Comparison of ENCODE assay signal across 16 mouse cellular contexts in genomic region chr12:84201222-84201621, GRCm38 (mm10). TPM values are rescaled to one million over a fixed set of nuclear protein-coding genes. Genes with fewer than 3 reads are reported as not detected.
DNase-seq lines count a peak whose midpoint lies in the region; ATAC-seq and TF ChIP-seq lines count a peak whose summit lies in the region.
"Had no signal": no experiment of that assay in that cellular context is flagged by ENCODE, and none has a peak within 500 bp of the region (broad histone marks: within the 10 kb centered on the region; RNA-seq: fewer than 3 reads in every experiment).

No protein-coding gene starts in this region.

- no peaks in the 10 kb centered on the region for H3K27me3 ChIP-seq in intestine, postnatal 0 days (replicated peaks; ENCODE audit: control insufficient read depth, insufficient read depth, low read length)
- H3K27me3 ChIP-seq in intestine, embryonic 16.5 days (replicated peaks; ENCODE audit: control insufficient read depth, insufficient read depth, low read length), result no peaks in the 10 kb centered on the region
- no peaks in the 10 kb centered on the region for H3K27me3 ChIP-seq in spleen, adult 2 months (ENCODE audit: control insufficient read depth, insufficient read depth, low read length)
- no peaks in the 10 kb centered on the region for H3K27me3 ChIP-seq in liver, postnatal 0 days (ENCODE audit: insufficient read depth, low read length)
- H3K27me3 ChIP-seq: limb, embryonic 13.5 days had no signal

- no peaks in the 10 kb centered on the region for H3K9me3 ChIP-seq in intestine, postnatal 0 days (ENCODE audit: control insufficient read depth)
- H3K9me3 ChIP-seq in intestine, embryonic 16.5 days (ENCODE audit: control insufficient read depth, low read length), result no peaks in the 10 kb centered on the region
- H3K9me3 ChIP-seq in liver, postnatal 0 days (ENCODE audit: low read length), result no peaks in the 10 kb centered on the region
- H3K9me3 ChIP-seq: hindbrain, embryonic 10.5 days; limb, embryonic 13.5 days had no signal

- WGBS in intestine, postnatal 0 days, result 54% methylated on average over 4 of the region's 4 CpGs
- WGBS in intestine, embryonic 16.5 days, result 73% methylated on average over 4 of the region's 4 CpGs
- WGBS in spleen, adult 2 months, result 85% methylated on average over 4 of the region's 4 CpGs
- WGBS in liver, postnatal 0 days (ENCODE audit: insufficient replicate concordance), result 72% methylated on average over 4 of the region's 4 CpGs

- TF ChIP-seq POLR2A in spleen, adult 2 months (IDR thresholded peaks at IDR 0.05; ENCODE audit: low read depth, low read length), result no peak

- no peak overlapping the region for H3K9ac ChIP-seq in intestine, postnatal 0 days (ENCODE audit: low read depth, low read length)
- no peak overlapping the region for H3K9ac ChIP-seq in intestine, embryonic 16.5 days (ENCODE audit: low read depth, low read length)
- H3K9ac ChIP-seq in liver, postnatal 0 days (replicated peaks), result 0 out of 2 replicates have a peak overlapping the region, but pooled peaks have one; percentile 12
- H3K9ac ChIP-seq: limb, embryonic 13.5 days had no signal

- no peaks in the 10 kb centered on the region for H3K36me3 ChIP-seq in intestine, postnatal 0 days (ENCODE audit: control insufficient read depth, insufficient read depth)
- H3K36me3 ChIP-seq in intestine, embryonic 16.5 days (ENCODE audit: control insufficient read depth, insufficient read depth, low read length), result no peaks in the 10 kb centered on the region
- no peaks in the 10 kb centered on the region for H3K36me3 ChIP-seq in spleen, adult 2 months (ENCODE audit: control insufficient read depth, insufficient read depth, low read length)
- H3K36me3 ChIP-seq in liver, postnatal 0 days (replicated peaks; ENCODE audit: insufficient read depth, low read length), result no peaks in the 10 kb centered on the region
- H3K36me3 ChIP-seq: hindbrain, embryonic 10.5 days; limb, embryonic 13.5 days had no signal

- H3K4me2 ChIP-seq in intestine, postnatal 0 days (replicated peaks; ENCODE audit: low read depth), result no peak overlapping the region
- H3K4me2 ChIP-seq in intestine, embryonic 16.5 days (ENCODE audit: low read depth, low read length), result no peak overlapping the region
- H3K4me2 ChIP-seq in liver, postnatal 0 days (ENCODE audit: low read depth, low read length), result peak overlapping the region; percentile 62
- H3K4me2 ChIP-seq: limb, embryonic 13.5 days; midbrain, embryonic 11.5 days had no signal

- 0 out of 2 replicates have a peak overlapping the region, but pooled peaks have one; percentile 31 for H3K27ac ChIP-seq in intestine, postnatal 0 days (ENCODE audit: low read depth, low read length)
- no peak overlapping the region for H3K27ac ChIP-seq in intestine, embryonic 16.5 days (ENCODE audit: low read length)
- H3K27ac ChIP-seq in spleen, adult 2 months (ENCODE audit: insufficient read depth, low read length), result peak overlapping the region; percentile 80
- peak overlapping the region; percentile 98 for H3K27ac ChIP-seq in liver, postnatal 0 days (ENCODE audit: low read depth)
- H3K27ac ChIP-seq: hindbrain, embryonic 10.5 days; limb, embryonic 13.5 days had no signal

- TF ChIP-seq EP300 in liver, postnatal 0 days (IDR thresholded peaks at IDR 0.05; ENCODE audit: low read depth), result no peak

- DNase-seq in spleen, adult 2 months (ENCODE audit: low read depth in 1 of 2, low spot score in 2 of 2), result no peak
- no peak for DNase-seq in spleen, postnatal 10 days (ENCODE audit: low spot score in 2 of 2)
- DNase-seq in liver, postnatal 0 days, result no peak
- no peak for DNase-seq in ovary, postnatal 10 days (ENCODE audit: low spot score)
- no peak for DNase-seq in thymus, postnatal 36 days
- DNase-seq: cerebellum, postnatal 10 days; kidney, adult 8-10 months; kidney, postnatal 4 days; thymus, adult 2 months had no signal

- no peak for ATAC-seq in intestine, postnatal 0 days
- no peak for ATAC-seq in intestine, embryonic 16.5 days
- ATAC-seq in liver, postnatal 0 days, result no peak
- ATAC-seq: forebrain, embryonic 14.5 days had no signal

- TF ChIP-seq CTCF in intestine, postnatal 0 days (IDR thresholded peaks at IDR 0.05; ENCODE audit: low read depth), result no peak
- TF ChIP-seq CTCF in spleen, adult 2 months (IDR thresholded peaks at IDR 0.05; ENCODE audit: extremely low read depth, insufficient read depth, insufficient read length, insufficient replicate concordance), result no peak
- no peak for TF ChIP-seq CTCF in liver, postnatal 0 days (IDR thresholded peaks at IDR 0.05; ENCODE audit: low read depth)

- peaks cover 6% of the 10 kb centered on the region for H3K4me1 ChIP-seq in intestine, postnatal 0 days (replicated peaks; ENCODE audit: control insufficient read depth, insufficient read depth, low read length)
- peaks cover 38% of the 10 kb centered on the region for H3K4me1 ChIP-seq in intestine, embryonic 16.5 days (ENCODE audit: control insufficient read depth, insufficient read depth, low read length)
- H3K4me1 ChIP-seq in spleen, adult 2 months (ENCODE audit: control insufficient read depth, insufficient read depth, insufficient read length), result peaks cover 52% of the 10 kb centered on the region; the same call in 1 of the 2 replicates
- H3K4me1 ChIP-seq in liver, postnatal 0 days (ENCODE audit: insufficient read depth), result peaks cover 92% of the 10 kb centered on the region

- H3K4me3 ChIP-seq in intestine, postnatal 0 days (ENCODE audit: low read depth, low read length), result no peak overlapping the region
- no peak overlapping the region for H3K4me3 ChIP-seq in intestine, embryonic 16.5 days (ENCODE audit: low read length)
- H3K4me3 ChIP-seq in spleen, adult 2 months (ENCODE audit: extremely low read depth, insufficient read depth, insufficient read length), result no peak overlapping the region
- no peak overlapping the region for H3K4me3 ChIP-seq in liver, postnatal 0 days (ENCODE audit: low read depth, low read length)
- H3K4me3 ChIP-seq: erythroblast, embryonic 14.5 days; hindbrain, embryonic 10.5 days; limb, embryonic 13.5 days had no signal

RNA-seq across cellular contexts. Expression of gene Elmsan1, which starts 17.5 kb away (rescaled TPM):
- 4.4 and 4.9 TPM in 2 replicates for polyA plus RNA-seq in intestine, postnatal 0 days (2015; fragmentation: Nextera tagmentation; extraction: Ambion mirVana)
- polyA plus RNA-seq in intestine, embryonic 16.5 days (2015; fragmentation: Nextera tagmentation; extraction: Ambion mirVana), result 6.3 and 6.7 TPM in 2 replicates
- polyA plus RNA-seq in spleen, adult 2 months (2012; rRNA removed), result 30.6 and 36.4 TPM in 2 replicates
- polyA plus RNA-seq in liver, postnatal 0 days (2015; fragmentation: Nextera tagmentation; extraction: Ambion mirVana), result 2.6 and 2.8 TPM in 2 replicates

RNA-seq across cellular contexts. Expression of gene Pnma1, which starts 52.9 kb away (rescaled TPM):
- 0.30 and 0.43 TPM in 2 replicates for polyA plus RNA-seq in intestine, postnatal 0 days (2015; fragmentation: Nextera tagmentation; extraction: Ambion mirVana)
- 0.34 and 0.67 TPM in 2 replicates for polyA plus RNA-seq in intestine, embryonic 16.5 days (2015; fragmentation: Nextera tagmentation; extraction: Ambion mirVana)
- polyA plus RNA-seq in spleen, adult 2 months (2012; rRNA removed), result 0.21 and 0.40 TPM in 2 replicates
- polyA plus RNA-seq in liver, postnatal 0 days (2015; fragmentation: Nextera tagmentation; extraction: Ambion mirVana), result 0.28 and 0.35 TPM in 2 replicates
